In genomic region chr4:141963907-141964306, GRCm38 (mm10) we compare ENCODE assay signal across 13 mouse cellular contexts.
"Had no signal": no experiment of that assay in that cellular context is flagged by ENCODE, and none has a peak within 500 bp of the region (broad histone marks: within the 10 kb centered on the region; RNA-seq: fewer than 3 reads in every experiment).

No protein-coding gene starts in this region.

- H3K4me2 ChIP-seq: liver, embryonic 13.5 days had no signal

- ATAC-seq: liver, postnatal 0 days had no signal

- DNase-seq: kidney, postnatal 10 days; kidney, postnatal 4 days; liver; liver, embryonic 13.5 days; liver, postnatal 0 days; thymus, postnatal 4 days had no signal

- H3K27me3 ChIP-seq: limb, embryonic 12.5 days; liver, embryonic 13.5 days; lung, embryonic 15.5 days; midbrain, embryonic 12.5 days; neural tube, embryonic 15.5 days had no signal

- H3K36me3 ChIP-seq: limb, embryonic 12.5 days; liver, embryonic 13.5 days; lung, embryonic 15.5 days; midbrain, embryonic 12.5 days; neural tube, embryonic 15.5 days had no signal

- H3K27ac ChIP-seq: limb, embryonic 12.5 days; liver, embryonic 13.5 days; lung, embryonic 15.5 days; macrophage; midbrain, embryonic 12.5 days; neural tube, embryonic 15.5 days; stomach, postnatal 0 days had no signal

- H3K4me3 ChIP-seq: limb, embryonic 12.5 days; liver, embryonic 13.5 days; lung, embryonic 15.5 days; megakaryocyte, embryonic 14.5 days; midbrain, embryonic 12.5 days; neural tube, embryonic 15.5 days had no signal

- H3K9me3 ChIP-seq: liver, embryonic 13.5 days; lung, embryonic 15.5 days; neural tube, embryonic 15.5 days had no signal

- H3K9ac ChIP-seq: limb, embryonic 12.5 days; liver, embryonic 13.5 days; liver, postnatal 0 days; lung, embryonic 15.5 days; midbrain, embryonic 12.5 days; neural tube, embryonic 15.5 days had no signal
